Mouse (Mus musculus) lung, adult 2 months (tissue): Measurements from ENCODE around the gene Grcc10. TPM values are rescaled to one million over a fixed set of nuclear protein-coding genes. Genes with fewer than 3 reads are reported as not detected.

ENCODE experiments used
- DNase-seq: peaks from one replicate; pipeline ENCODE4 v3.0.0; 2022
- H3K4me1 ChIP-seq: fragments of 200-500 bp; 2 replicates; pipeline ENCODE4 v1.6.1; 2011; ENCODE audit warnings: low read length; ENCODE audit not compliant: control insufficient read depth, insufficient read depth
- H3K4me3 ChIP-seq: fragments of 200-500 bp; replicated peaks from 2 replicates; pipeline ENCODE3; 2011; ENCODE audit warnings: low read depth, mild to moderate bottlenecking, control low read depth, low read length; ENCODE audit errors: extremely low read depth
- CTCF ChIP-seq: fragments of 200-500 bp; IDR thresholded peaks from 2 replicates; pipeline ENCODE4 v1.5.1; 2011; ENCODE audit warnings: mild to moderate bottlenecking, low read length, control low read depth; ENCODE audit not compliant: insufficient read depth
- POLR2A ChIP-seq: fragments of 200-500 bp; IDR thresholded peaks from 2 replicates; pipeline ENCODE4 v1.6.1; 2011; ENCODE audit warnings: low read depth, mild to moderate bottlenecking, control low read depth, low read length, borderline replicate concordance; ENCODE audit errors: extremely low read depth
- WGBS: fragments of 180-500 bp; shearing (Covaris S2); methylation state at CpG from one replicate; pipeline ENCODE4 v1.1.7; 2018; 5-methylcytosine and 5-hydroxymethylcytosine counted together
- polyA plus RNA-seq: library from polyadenylated mRNA; depleted of rRNA; stranded (reverse); fragments of >200 nt; gene quantifications from 2 replicates; pipeline ENCODE4 v1.2.3, GENCODE M21; 2012

Grcc10 gene
- polyA plus RNA-seq, 1 experiment = 226 TPM

DNA sequence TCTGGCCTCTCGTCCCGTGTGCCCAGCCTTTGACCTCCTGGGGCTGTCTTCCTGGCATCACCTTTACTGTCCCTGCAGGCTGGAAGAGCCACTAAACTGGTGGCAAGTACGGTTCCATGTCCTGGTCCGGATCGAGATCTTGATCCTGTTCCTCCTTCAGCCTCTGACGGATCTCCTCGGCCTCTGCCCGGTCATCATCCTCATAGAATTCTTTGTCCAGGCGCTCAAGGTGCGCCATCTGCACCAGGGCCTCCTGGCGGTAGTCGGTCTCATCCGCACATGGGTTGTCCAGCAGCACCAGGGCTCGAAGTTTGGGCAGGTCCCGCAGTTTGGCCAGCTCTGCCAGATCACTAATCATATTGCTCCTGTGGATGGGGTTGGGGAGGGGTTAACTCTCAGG, 29.3 kb upstream of the Grcc10 start:
- DNase-seq = no peak
- H3K4me1 ChIP-seq = no peaks in the 10 kb centered on the region
- TF ChIP-seq POLR2A (no peak), CTCF (no peak)
- H3K4me3 ChIP-seq = no peak overlapping the region
- 84% methylated on average over 15 of the region's 15 CpGs for WGBS

DNA sequence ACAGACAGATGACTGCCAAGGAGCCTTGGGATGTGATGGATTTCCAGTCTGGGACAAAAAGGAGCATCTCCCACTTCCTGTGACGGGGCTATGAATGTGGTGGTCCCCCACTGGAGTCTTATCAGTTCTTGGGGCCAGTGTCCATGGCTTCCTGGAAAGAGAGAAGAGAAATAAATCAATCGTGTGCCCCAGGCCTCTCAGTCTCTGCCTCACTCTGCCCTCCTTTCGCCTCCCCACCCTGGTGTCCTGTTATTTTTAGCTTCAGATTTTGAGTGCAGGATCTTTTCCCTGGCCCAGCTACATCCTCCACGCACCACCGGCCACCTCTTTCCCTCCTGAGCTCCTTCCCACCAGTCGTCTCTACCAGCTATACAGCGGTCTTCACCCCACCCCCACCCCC, 28.8 kb upstream of the Grcc10 start:
- no peak overlapping the region for H3K4me3 ChIP-seq
- no peaks in the 10 kb centered on the region for H3K4me1 ChIP-seq
- WGBS = 56% methylated on average over 7 of the region's 7 CpGs
- no peak for DNase-seq
- TF ChIP-seq CTCF = no peak
- TF ChIP-seq POLR2A = no peak

DNA sequence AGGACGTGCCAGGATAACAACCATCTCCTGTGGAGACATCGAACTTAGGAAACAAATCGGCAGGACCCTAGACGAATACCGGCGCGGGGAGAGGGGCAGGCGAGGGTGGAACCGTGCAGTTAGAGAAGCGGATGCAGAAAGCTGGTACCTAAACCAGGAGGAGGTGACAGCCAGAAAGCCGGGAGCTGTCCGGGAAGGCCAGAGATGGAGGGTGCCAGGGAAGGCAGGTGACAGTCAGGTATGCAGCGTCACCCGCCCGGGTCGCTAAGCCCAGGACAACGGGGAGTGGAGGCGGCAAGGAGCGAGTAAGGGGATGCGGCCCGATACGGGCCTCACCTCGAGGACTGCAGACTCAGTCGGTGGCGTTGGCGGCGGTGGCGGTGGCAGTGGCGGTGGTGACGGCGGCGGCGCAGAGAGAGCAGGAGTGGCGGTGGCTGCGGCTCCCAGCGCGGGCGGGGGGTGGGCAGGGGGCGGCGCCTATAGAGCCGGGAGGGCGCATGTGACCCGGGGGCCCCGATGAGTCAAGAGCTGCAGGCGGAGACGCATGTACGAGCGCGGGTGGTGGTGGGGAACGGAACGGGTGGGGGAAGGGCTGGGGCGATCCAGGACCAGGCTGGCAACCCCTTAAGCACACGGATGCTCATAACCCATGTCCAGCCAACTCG, 28.1 kb upstream of the Grcc10 start, which contains the start of gene Eno2:
TSS of gene Eno2 (minus strand) at position 573 of the 665 bp plus-strand sequence.
- peak within 1 kb of the TSS; percentile 29 for H3K4me3 ChIP-seq
- no peaks in the 10 kb centered on the region for H3K4me1 ChIP-seq
- TF ChIP-seq POLR2A = no peak
- peak; percentile 29 for DNase-seq
- under 1% methylated on average over 54 of the region's 54 CpGs for WGBS

DNA sequence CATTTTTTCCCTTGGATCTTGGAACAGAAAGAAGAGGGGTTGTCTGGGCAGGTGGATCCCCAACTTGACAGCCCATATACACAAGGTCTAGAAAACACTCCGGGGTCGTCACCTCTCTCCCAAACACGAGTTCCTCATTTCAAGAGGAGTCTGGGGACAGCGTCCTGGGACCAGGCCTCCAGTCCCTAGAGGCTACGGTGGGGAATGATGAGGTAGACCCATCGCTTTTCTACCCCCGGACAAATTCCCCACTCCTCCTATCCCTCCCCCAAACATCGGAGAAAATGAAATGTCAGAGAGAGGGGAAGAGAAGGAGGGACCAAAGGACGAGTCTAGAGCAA, 27.5 kb upstream of the Grcc10 start:
- 12% methylated on average over 9 of the region's 9 CpGs for WGBS
- TF ChIP-seq POLR2A (no peak), CTCF (no peak)
- no peaks in the 10 kb centered on the region for H3K4me1 ChIP-seq
- no peak overlapping the region for H3K4me3 ChIP-seq
- DNase-seq = no peak

DNA sequence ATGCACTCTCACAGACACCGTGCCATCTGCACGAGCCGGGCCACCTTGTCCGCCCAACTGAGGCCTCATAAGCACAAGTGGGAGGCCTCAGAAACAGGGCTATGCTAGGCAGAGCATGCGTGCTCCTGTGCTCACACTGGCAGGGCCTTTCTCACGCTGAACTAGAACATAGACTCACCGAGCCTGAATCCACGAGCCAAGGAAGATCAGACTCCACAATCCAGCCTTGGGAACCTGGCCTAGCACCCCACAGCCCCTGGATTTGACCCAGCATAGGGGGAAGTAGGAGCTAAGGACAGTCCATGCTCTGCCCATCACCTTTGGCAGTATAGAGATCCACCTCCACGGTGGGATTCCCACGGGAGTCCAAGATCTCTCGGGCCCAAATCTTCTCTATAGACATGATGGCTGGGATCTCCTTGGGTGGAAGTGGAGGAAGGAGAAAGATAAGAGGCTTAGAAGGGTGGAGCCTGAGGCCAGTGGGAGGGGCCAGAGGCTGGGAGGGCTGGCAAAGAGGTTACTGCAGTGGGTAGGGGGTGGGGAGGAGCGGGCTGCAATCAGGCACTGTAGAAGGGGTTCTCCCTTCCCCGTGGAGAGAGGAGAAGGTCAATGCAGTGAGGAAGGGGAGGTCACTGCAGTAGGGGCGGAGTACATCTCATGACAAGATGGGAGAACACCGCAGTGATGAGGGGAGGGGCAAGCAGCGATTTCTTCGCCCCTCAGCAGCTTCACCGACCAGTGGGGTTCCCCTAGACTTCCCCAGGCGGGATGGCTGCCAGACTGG, 26.9 kb upstream of the Grcc10 start:
- TF ChIP-seq CTCF (no peak), POLR2A (no peak)
- Histone ChIP-seq H3K4me3 (no peak overlapping the region), H3K4me1 (no peaks in the 10 kb centered on the region)
- WGBS = 42% methylated on average over 19 of the region's 19 CpGs
- DNase-seq = no peak

DNA sequence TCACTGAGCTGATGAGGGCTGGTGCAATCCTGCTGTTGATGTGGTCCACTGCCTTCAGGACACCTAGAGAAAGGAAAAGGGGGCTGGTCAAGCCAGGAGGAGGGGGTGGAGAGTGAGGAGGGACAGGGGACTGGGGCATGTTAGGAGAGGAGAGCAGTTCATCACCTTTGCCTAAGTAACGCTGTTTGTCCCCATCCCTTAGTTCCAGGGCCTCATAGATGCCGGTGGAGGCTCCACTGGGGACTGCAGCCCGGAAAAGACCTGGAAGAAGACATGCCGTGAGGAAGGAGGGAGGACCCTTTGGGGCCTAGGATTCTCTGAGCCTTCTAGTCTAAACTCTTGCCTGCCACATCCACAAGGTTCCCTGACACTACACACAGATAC, 26.4 kb upstream of the Grcc10 start:
- H3K4me3 ChIP-seq = no peak overlapping the region
- 68% methylated on average over 4 of the region's 4 CpGs for WGBS
- H3K4me1 ChIP-seq = no peaks in the 10 kb centered on the region
- DNase-seq = no peak
- TF ChIP-seq CTCF = no peak
- TF ChIP-seq POLR2A = no peak

DNA sequence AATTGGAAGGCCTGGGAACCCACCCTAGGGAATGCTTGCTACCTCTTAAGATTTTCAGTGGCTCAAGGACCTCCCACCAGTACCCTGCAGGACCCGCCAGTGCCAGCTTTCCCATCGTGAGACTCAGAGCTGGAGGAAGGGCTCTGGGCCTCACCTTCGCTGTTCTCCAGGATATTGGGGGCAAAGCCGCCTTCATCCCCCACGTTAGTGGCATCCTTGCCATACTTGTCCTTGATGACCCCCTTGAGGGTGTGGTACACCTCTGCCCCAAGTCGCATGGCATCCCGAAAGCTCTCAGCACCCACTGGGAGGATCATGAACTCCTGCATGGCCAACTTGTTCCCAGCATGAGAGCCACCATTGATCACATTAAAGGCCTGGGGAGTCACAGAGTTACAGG, 24.8 kb upstream of the Grcc10 start:
- no peak for TF ChIP-seq CTCF
- TF ChIP-seq POLR2A = no peak
- WGBS = 79% methylated on average over 7 of the region's 7 CpGs
- Histone ChIP-seq H3K4me1 (no peaks in the 10 kb centered on the region), H3K4me3 (no peak overlapping the region)
- no peak for DNase-seq

DNA sequence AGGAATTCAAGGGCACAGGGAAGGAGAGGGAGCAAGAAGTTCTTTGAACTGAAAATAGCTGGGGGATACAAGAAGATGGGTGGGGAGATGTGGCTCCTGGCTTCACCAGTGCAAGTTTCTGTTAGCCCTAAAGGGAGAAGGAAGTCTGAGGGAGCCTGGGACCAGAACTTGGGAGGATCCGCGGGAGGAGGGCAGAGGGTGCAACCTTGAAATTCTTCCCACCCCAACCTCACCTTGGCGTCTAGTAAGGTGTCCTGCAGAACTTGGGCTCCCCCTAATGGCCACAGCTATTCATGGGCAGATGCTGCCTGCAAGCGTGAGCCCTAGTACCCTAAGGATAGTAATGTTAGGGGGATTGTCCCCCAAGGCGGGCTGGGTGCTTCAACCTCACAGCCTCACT, 18.1 kb upstream of the Grcc10 start:
- peak; percentile 98 for TF ChIP-seq CTCF
- 0 out of 2 replicates have a peak, but pooled peaks have one; percentile 8 for TF ChIP-seq POLR2A
- WGBS = 2% methylated on average over 5 of the region's 5 CpGs
- Histone ChIP-seq H3K4me3 (peak overlapping the region; percentile 4), H3K4me1 (peaks cover 11% of the 10 kb centered on the region; the same call in 1 of the 2 replicates)
- DNase-seq = peak; percentile 83

DNA sequence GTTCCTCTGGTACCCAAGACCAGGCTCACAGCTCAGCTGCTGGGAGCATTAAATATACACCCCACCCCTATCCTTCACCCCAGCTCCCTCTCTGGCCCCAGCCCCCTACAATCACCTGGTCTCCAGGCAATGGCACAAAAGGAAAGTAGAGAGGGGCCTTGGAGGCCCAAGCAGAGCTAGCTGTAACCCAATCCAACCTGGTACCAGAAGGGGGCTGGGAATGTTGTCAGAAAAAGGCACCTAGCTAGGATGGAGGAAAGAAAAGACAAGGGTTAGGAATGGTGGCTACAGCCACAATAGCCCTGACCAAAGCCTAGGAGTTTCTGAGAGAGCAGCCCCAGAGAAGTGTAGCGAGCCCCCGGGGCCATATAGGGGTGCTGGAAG, 17.7 kb upstream of the Grcc10 start:
- TF ChIP-seq POLR2A = no peak
- TF ChIP-seq CTCF = no peak
- no peak overlapping the region for H3K4me3 ChIP-seq
- 43% methylated on average over 2 of the region's 2 CpGs for WGBS
- no peak for DNase-seq
- H3K4me1 ChIP-seq = peaks cover 12% of the 10 kb centered on the region; the same call in 1 of the 2 replicates
